Mouse (Mus musculus) left cerebral cortex, adult 6 months (tissue): Measurements from ENCODE around the gene C87499. TPM values are rescaled to one million over a fixed set of nuclear protein-coding genes. Genes with fewer than 3 reads are reported as not detected.

Experiments used
- long read RNA-seq, 2 experiments: library from polyadenylated mRNA; unstranded; transcript quantifications; one replicate each; pipeline ENCODE4 v2.0.0; 2019 to 2020
- polyA plus RNA-seq: library from polyadenylated mRNA; unstranded; fragments of <200 nt; fragmentation: Nextera tagmentation; gene quantifications from 2 replicates; pipeline ENCODE4 v1.2.3, GENCODE M21; 2021

Gene C87499
- not detected in 2 replicates for polyA plus RNA-seq
- long read RNA-seq, experiment 1 = 0 reads
- long read RNA-seq, experiment 2 = 0 reads

GRCm38 (mm10) chr4:88634311-88634710 lies at the start of gene C87499:
Gene C87499, minus strand, starts transcription at chr4:88634411.

DNA sequence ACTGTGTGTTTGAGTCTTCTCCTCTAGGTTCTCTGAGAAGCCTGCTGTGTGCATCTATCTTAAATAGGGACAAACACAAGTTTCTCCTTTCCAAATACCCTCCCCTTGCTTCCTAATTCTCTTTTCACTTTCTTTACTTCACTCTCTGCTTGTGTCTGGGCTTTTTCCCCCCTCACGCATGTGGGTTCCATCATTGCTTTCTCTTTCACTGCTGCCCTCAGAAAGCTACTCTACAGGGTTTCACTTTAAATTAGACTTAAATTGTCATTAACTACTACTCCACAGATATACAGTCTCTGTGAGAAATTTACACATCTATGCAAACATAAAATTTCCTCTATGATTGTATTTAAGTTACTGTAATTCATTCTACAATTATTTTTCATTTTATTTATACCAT lies 49.6 kb upstream of the C87499 start, which contains the start of gene Ifna2:
Gene Ifna2 (minus strand): TSS at position 101 of the 400 bp plus-strand sequence.

GRCm38 (mm10) chr4:88676824-88677223 lies 42.6 kb upstream of the C87499 start, which contains the start of gene Ifna16:
Gene Ifna16, minus strand, starts transcription at chr4:88676924.

DNA sequence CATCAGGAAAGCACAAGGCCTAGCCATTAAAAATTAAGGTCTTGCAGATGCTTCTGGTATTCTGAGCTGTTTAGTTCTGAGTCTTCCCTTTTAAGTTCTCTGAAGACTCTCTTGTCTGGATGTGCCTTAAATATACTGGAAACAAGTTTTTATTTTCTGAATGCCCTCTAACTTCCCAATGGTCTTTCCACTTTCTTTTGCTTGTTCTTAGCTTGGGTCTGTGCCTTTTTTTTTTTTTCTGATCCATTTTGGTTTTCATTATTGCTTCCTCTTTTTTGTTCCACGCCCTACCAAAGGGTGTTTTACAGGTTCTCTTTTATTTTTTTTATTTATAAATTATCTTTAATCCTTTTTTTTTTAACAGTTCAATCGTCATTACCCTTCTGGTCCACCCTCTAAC lies 10.1 kb upstream of the C87499 start, which contains the start of gene Ifna13:
Gene Ifna13 (minus strand): TSS at position 101 of the 400 bp plus-strand sequence.

GRCm38 (mm10) chr4:88603276-88603675 lies 30.9 kb downstream of the C87499 start, which contains the start of gene Ifna12:
Gene Ifna12, minus strand, starts transcription at chr4:88603376.

GRCm38 (mm10) chr4:88592285-88592684 lies 41.9 kb downstream of the C87499 start, which contains the start of gene Ifna9:
Gene Ifna9, minus strand, starts transcription at chr4:88592385.

Other genes with a start within 250 kb of the C87499 start
- 1.4 and 2.1 TPM in 2 replicates for gene Hacd4, start 195.5 kb downstream of the C87499 start, polyA plus RNA-seq
- gene Ifnb1, start 111.6 kb downstream of the C87499 start, polyA plus RNA-seq = not detected in 2 replicates
- not detected in 2 replicates for gene Ifna15, start 76.2 kb downstream of the C87499 start, polyA plus RNA-seq
- not detected in 2 replicates for gene Ifna14, start 62.6 kb downstream of the C87499 start, polyA plus RNA-seq
- gene Ifna9, start 42.0 kb downstream of the C87499 start, polyA plus RNA-seq = not detected in 2 replicates
- gene Ifna12, start 31.0 kb downstream of the C87499 start, polyA plus RNA-seq = not detected in 2 replicates
- gene Ifna13, start 10.0 kb upstream of the C87499 start, polyA plus RNA-seq = not detected in 2 replicates
- gene Ifna16, start 42.5 kb upstream of the C87499 start, polyA plus RNA-seq = not detected in 2 replicates
- not detected in 2 replicates for gene Ifna2, start 49.5 kb upstream of the C87499 start, polyA plus RNA-seq
- not detected in 2 replicates for gene Ifnab, start 56.9 kb upstream of the C87499 start, polyA plus RNA-seq
- 1.0 and 1.5 TPM in 2 replicates for gene Gm26566, start 87.4 kb upstream of the C87499 start, polyA plus RNA-seq
- gene Klhl9, start 88.1 kb upstream of the C87499 start, polyA plus RNA-seq = 57.9 and 73.6 TPM in 2 replicates
- not detected in 2 replicates for gene Gm13271, start 120.5 kb upstream of the C87499 start, polyA plus RNA-seq
- not detected in 2 replicates for gene Gm13283, start 125.7 kb upstream of the C87499 start, polyA plus RNA-seq
- gene Gm13290, start 139.4 kb upstream of the C87499 start, polyA plus RNA-seq = not detected in 2 replicates
- gene Gm13289, start 142.5 kb upstream of the C87499 start, polyA plus RNA-seq = not detected in 2 replicates
- not detected in 2 replicates for gene Gm13272, start 145.4 kb upstream of the C87499 start, polyA plus RNA-seq
- not detected in 2 replicates for gene Ifnz, start 147.7 kb upstream of the C87499 start, polyA plus RNA-seq
- not detected in 2 replicates for gene Gm13276, start 151.3 kb upstream of the C87499 start, polyA plus RNA-seq
- gene Gm13277, start 154.2 kb upstream of the C87499 start, polyA plus RNA-seq = not detected in 2 replicates
- gene Gm13278, start 157.1 kb upstream of the C87499 start, polyA plus RNA-seq = not detected in 2 replicates
- not detected in 2 replicates for gene Gm13275, start 160.1 kb upstream of the C87499 start, polyA plus RNA-seq
- gene Gm13279, start 163.0 kb upstream of the C87499 start, polyA plus RNA-seq = not detected in 2 replicates
- gene Gm13285, start 165.3 kb upstream of the C87499 start, polyA plus RNA-seq = not detected in 2 replicates
- not detected in 2 replicates for gene Gm13287, start 168.8 kb upstream of the C87499 start, polyA plus RNA-seq
- gene Gm13288, start 171.1 kb upstream of the C87499 start, polyA plus RNA-seq = not detected in 2 replicates
- gene Ifna7, start 181.8 kb upstream of the C87499 start, polyA plus RNA-seq = not detected in 2 replicates
- not detected in 2 replicates for gene Ifna11, start 185.5 kb upstream of the C87499 start, polyA plus RNA-seq
- not detected in 2 replicates for gene Ifna6, start 193.0 kb upstream of the C87499 start, polyA plus RNA-seq
- not detected in 2 replicates for gene Ifna5, start 201.1 kb upstream of the C87499 start, polyA plus RNA-seq
- not detected in 2 replicates for gene Ifna4, start 207.4 kb upstream of the C87499 start, polyA plus RNA-seq
- not detected in 2 replicates for gene Ifna1, start 215.7 kb upstream of the C87499 start, polyA plus RNA-seq
- not detected in 2 replicates for gene Ifne, start 245.8 kb upstream of the C87499 start, polyA plus RNA-seq